Mouse (Mus musculus) liver, embryonic 14.5 days (tissue): Measurements from ENCODE around the gene Clec4a4.

Experiments used
- CTCF ChIP-seq: IDR thresholded peaks from 2 replicates; pipeline ENCODE4 v1.5.1; 2016; ENCODE audit warnings: antibody characterized with exemption, low read depth, control low read depth
- EP300 ChIP-seq: IDR thresholded peaks from 2 replicates; pipeline ENCODE4 v1.6.1; 2016; ENCODE audit warnings: antibody characterized with exemption, low read depth

GRCm38 (mm10) chr6:122989876-122990437 is at the start of gene Clec4a4:
- TF ChIP-seq EP300 (no peak), CTCF (no peak)
